Mouse (Mus musculus): Measurements from ENCODE around the gene Zdhhc19. TPM values are rescaled to one million over a fixed set of nuclear protein-coding genes. Genes with fewer than 3 reads are reported as not detected.
"Not testable (repeated sequence)": the region's sequence is repeated elsewhere in the genome, so short reads cannot be mapped to it uniquely, and the experiment has no call there.

The Zdhhc19 gene
- total RNA-seq, 2 experiments from 2014 or later = not detected

DNA sequence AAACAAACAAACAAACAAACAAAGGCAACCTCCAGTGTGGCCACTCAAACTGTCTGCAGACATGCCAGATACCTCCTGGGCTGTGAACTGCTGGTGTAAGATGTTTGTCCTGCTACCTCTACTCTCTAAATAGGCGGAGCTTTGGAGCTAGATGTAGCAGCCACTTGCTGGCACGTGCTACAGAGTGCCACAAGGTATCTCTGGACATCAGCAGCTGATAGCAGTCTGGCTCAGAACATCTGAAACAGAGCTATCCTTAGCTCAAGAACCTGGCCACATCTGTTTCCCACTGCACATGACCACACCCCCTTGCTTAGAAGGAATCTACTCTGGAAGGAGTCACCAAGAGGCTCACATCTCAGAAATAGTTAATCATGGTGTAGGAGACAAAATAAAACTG is 10.9 kb upstream of the Zdhhc19 start:
- no peak for ATAC-seq (replicated peaks; ENCODE audit: low FRiP score, poor library complexity, severe bottlenecking)

DNA sequence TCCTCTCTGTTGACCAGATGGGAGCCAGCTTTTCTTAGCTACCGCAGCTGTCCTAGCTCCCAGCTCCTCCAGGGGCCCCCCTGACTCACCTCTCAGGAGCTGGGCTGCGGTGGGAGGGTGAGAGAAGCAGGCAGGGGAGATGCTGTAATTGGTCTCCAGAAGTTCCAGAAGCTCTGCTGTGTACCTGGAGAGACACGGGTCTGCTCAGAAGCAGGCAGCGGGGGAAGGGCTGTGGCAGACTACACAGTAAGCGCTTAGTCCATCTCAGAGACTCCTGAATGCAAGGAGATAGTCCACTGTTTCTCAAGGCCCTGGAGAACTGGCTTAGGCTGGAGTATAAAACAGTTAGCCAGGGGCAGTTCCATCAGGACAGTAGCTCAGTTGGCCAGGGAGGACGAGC is 10.0 kb upstream of the Zdhhc19 start:
- no peak for ATAC-seq (replicated peaks; ENCODE audit: low FRiP score, poor library complexity, severe bottlenecking)

DNA sequence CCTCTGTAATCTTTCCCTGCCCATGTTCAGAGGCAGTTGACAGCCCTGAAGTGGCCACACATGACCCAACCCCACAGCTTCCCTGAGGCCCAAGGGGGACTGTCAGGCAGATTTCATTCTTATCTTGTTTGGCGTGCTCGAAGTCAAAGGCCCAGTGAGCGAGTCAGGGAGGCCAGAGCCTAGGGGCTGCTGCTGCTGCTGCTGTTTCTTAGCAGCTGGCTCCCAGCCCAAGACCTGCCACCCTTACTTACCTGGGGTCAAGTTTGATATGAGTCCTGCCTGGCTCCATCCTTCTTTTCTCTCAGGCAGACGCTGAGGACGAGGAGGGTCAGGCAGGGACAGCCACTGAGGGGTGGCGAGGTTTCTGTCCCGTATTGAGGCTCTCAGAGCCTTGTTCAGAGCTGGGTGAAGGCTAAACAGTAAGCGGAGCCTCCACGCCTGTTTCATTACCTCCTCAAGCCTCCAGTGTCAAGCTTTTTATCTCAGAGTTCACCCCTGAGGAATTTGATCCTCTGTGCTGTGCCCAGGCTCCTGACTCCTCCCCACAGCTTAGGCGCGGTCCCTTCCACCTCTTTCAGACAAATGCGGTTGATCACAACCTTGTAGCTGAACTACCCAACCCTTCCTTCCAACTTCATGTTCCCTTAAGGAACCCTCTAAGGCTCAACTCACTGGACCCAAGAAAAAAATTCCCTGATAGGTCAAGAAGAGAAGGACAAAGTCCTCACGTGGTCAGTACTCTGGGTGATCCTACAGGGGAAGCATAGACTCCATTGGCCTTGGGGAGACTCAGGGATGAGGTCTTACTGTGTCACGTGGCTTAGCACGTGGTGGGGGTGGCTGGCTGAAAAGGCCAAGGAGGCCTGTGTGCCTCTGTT is 8.6 kb upstream of the Zdhhc19 start, which contains the start of gene Slc51a:
TSS of gene Slc51a (minus strand) at position 646 of the 878 bp plus-strand sequence.
- ATAC-seq (replicated peaks; ENCODE audit: low FRiP score, poor library complexity, severe bottlenecking) = peak; percentile 63

DNA sequence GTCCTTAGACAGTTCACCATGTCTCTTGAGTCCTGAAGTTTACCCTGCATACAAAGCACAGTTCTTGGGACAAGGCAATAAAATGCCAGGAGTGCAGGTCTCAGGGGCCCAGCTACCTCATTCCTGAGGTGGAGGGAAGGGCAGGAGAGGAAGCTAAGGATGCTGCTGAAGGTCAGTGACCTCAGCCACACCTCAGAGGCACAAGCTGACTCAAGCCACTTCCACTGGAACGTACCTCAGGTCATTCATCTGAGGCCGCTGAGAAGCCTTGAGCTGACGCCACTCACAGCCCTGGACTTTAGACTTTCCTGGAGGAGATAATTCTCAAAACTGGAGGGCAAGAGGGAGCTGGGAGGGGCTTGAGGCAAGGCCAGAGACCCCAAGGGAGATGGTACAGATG is 7.1 kb upstream of the Zdhhc19 start:
- ATAC-seq (replicated peaks; ENCODE audit: low FRiP score, poor library complexity, severe bottlenecking) = no peak

DNA sequence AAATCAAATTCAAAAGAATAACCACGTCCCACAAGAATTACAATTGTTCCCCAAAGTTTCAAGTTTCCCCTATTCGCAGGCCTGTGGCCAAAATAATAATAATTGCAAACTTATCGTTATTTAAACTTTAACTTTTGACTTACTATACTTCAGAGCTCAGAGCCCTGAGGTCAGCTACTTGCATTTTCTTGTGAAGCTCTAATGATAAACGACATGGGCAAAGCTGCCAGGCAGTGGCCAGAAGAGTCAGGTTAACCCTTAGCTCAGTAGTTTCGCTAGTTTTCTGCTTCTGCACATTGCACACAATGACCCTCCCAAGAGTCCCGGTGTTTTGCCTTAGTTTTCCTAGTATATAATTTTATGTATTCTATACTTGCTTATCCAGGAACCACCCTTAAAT is 1.7 kb upstream of the Zdhhc19 start:
- ATAC-seq (replicated peaks; ENCODE audit: low FRiP score, poor library complexity, severe bottlenecking) = not testable (repeated sequence)

DNA sequence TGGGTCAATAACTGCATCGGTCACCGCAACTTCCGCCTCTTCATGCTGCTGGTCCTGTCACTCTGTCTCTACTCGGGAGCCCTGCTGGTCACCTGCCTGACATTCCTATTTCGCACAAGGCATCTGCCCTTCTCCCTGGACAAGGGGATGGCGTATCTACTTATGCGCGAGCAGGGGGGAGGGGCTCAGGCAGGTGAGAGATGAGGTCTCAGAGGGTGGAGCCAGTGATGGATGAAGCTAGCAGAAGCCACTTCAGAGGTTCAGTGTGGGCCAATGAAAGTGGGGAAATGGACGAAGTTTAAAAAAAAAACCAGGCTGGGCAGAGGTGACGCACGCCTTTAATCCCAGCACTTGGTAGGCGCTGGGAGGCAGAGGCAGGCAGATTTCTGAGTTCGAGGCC is 2.9 kb downstream of the Zdhhc19 start:
- no peak for ATAC-seq (replicated peaks; ENCODE audit: low FRiP score, poor library complexity, severe bottlenecking)

DNA sequence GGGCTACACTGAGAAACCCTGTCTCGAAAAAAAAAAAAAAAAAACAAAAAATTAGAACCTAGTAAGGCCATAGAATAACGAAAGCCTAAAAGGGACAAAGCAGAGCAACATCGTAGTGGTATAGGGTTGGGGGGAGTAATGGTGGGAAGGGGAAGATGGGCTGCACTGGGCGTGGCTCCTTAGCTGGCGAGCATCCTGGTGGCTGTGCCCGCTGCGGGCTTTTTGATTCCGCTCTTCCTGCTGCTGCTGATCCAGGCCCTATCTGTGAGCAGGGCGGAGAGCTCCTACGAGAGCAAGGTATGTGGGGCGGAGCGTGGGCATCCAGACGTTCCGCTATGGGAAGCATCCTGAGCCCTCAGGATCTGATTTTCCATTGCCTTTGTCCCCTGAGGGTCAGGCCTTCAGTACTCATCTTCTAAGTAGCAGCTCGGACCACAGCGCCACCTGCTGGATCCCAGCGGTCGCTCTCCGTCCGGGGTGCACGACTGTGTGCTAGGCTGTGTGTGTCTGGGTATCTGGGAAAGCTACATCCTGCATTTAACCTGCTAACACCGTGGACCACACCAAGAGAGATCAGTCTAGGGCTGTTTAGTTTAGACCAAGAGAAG is 3.5 kb downstream of the Zdhhc19 start:
- peak; percentile 87 for ATAC-seq (replicated peaks; ENCODE audit: low FRiP score, poor library complexity, severe bottlenecking)

DNA sequence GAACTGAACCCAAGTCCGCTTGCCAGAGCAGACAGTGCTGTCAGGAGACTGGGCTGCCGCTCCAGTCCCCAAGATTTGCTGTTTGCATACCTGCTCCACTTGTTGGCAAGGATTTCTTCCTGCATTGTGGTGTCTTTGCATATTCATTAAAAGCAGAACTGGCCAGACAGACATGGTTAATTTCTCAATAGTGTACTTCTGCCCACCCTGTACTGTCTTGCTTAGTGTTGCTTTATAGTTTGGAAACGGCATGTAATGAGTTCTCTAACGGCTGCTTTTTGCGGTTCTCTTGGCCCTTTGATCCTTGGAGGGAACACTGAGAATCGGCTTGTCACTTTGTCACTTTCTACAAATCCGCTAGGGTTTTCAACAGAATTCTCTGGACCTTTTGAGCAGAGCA is 5.4 kb downstream of the Zdhhc19 start:
- no peak for ATAC-seq (replicated peaks; ENCODE audit: low FRiP score, poor library complexity, severe bottlenecking)

DNA sequence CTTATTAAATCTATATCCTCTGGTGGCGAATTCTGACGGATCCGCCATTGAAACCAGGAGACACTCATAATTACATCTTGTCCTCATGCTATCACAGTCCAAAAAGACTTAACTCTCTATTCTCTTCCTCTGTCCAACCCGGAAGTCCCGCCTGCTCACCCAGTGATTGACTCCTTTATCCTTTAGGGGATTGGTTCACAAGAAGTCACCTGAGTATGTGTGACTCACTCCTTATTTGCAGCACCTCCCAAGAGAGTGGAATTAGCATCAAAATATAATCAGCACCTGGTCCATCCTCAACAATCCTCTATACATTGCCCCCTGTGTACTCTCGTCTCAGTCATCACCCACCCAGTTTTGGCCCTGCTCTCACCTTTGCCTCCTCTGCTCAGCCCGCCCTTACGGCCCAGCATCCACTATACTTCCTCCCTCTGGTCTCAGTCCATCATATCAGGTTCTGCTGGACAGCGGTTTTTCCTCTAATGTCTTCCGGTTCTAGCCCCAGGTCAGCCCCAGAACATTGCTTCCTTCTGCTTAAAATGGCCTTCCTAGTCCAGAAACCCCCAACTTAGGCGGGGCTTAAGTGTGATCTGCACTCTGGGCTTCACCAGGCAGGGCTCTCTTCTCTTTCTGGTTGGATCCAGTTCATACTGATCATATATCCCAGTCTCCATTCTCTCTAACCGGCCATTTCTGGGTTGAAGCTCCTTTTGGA is 6.7 kb downstream of the Zdhhc19 start:
- ATAC-seq (replicated peaks; ENCODE audit: low FRiP score, poor library complexity, severe bottlenecking) = no peak

DNA sequence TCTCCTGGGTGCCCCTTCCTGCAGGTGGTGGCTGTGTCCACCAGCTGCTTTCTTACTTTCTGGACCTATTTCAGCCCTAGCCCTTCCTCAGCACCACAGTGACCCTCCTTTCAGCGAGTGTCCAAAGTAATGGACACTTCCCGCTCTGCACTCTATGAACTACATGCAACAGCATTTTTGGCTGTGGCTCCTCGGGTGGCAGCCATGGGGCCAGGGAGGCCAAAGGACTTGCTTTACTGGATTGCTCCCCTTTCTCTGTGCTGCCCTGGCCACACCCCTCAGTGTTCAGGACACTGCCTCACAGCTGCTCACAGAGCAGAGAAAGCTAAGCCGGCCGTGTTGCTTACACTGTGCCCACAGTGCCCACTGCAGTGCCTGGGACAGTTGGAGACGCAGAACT is 7.6 kb downstream of the Zdhhc19 start:
- no peak for ATAC-seq (replicated peaks; ENCODE audit: low FRiP score, poor library complexity, severe bottlenecking)

DNA sequence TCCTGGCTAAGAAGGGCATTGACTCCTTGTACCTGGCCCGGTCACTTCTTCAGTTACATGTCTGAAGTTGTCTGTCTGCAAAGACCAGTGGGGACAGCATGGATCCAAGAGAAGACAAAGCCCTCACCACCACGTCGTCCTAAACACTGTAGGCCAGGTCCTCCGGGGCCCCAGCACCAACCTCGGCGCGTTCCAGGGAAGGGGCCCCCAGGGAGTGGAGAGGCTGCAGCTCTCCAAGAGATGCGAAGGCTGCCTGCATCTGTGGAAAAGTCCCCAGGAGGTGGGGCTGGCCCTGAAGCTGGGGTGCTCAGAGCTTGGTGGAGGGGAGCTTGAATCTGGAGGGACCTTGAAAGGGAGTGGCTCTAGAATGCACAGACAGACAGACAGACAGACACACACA is 10.2 kb downstream of the Zdhhc19 start:
- ATAC-seq (replicated peaks; ENCODE audit: low FRiP score, poor library complexity, severe bottlenecking) = no peak

DNA sequence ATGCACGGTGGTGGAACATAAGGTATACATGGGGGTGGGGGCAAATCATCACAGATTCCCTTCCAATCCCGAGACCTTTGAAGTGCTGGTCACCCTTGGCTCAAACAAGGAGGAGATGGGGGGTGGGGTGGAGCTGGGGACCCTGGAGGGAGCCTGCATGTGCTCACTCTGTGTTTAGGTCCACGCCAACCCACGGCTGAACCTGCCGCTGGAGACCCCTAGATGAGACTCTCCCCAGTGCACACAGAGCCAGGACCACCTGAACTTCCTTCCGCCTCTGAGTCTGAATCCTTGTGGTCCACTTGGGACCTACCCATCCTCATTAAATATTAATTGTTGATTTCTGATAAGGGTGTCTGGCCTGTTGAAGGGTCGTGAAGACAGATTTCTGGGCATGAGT is 10.8 kb downstream of the Zdhhc19 start:
- no peak for ATAC-seq (replicated peaks; ENCODE audit: low FRiP score, poor library complexity, severe bottlenecking)

DNA sequence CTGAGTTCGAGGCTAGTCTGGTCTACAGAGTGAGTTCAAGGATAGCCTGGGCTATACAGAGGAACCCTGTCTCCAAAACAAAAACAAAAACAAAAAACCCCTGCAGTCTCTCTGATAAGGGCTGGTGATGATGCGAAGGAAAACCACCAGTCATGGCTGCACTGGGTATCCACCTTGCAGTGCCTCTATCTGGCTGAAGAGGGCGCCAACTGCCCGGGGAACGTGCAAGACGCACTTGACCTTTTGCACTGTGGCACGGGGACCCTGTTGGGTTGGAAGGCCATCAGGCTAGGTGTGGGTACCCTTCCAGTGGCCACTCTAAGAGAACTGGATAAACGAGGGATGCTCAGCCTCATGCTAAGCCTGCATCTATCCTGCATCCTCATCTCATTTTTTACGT is 11.3 kb downstream of the Zdhhc19 start:
- peak; percentile 46 for ATAC-seq (replicated peaks; ENCODE audit: low FRiP score, poor library complexity, severe bottlenecking)

DNA sequence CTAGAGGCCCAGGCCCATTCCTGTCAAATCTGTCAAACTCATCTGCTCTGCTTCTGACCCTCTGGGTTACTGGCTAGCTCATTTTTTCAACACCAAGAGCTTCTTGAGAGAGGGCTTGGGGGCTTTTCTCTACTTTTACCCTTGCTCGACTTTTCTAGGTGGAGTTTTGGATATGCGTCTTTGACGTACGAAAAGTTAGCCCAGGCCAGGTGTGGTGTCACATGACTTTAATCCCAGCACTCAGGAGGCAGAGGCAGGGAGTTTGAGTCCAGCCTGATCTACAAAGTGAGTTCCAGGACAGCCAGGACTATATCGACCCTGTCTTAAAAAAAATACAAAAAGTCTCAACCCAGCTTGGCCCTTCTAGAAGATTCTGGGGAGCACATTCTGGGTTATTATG is 12.0 kb downstream of the Zdhhc19 start:
- no peak for ATAC-seq (replicated peaks; ENCODE audit: low FRiP score, poor library complexity, severe bottlenecking)

DNA sequence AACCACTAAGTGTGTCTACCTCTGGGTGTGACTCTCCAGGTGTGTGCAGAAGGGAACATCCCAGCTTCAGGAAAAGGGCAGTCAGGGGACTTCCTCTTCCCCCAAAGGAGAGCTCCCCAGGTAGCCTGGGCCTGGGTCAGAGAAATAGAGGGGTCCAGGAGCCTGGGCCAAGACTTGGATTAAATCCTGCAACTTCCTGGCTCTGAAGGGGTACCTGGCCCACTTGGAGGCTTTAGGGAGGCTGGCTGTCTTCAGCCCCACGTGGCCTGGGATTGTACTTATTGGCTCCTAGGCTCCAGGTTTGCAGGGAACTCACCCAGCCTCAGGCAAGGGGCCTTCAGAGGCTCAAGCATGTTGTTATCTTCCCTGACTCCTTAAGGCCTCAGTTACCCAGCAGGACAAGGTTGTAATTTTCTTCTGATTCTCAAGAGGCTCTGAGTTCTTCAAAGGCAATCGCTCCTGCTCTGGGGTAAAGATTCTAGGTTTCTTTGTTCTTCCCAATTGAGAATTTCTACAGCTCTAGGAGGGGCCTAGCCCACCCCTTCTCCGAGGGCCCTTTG is 12.5 kb downstream of the Zdhhc19 start:
- 0 out of 2 replicates have a peak, but pooled peaks have one; percentile 2 for ATAC-seq (replicated peaks; ENCODE audit: low FRiP score, poor library complexity, severe bottlenecking)

DNA sequence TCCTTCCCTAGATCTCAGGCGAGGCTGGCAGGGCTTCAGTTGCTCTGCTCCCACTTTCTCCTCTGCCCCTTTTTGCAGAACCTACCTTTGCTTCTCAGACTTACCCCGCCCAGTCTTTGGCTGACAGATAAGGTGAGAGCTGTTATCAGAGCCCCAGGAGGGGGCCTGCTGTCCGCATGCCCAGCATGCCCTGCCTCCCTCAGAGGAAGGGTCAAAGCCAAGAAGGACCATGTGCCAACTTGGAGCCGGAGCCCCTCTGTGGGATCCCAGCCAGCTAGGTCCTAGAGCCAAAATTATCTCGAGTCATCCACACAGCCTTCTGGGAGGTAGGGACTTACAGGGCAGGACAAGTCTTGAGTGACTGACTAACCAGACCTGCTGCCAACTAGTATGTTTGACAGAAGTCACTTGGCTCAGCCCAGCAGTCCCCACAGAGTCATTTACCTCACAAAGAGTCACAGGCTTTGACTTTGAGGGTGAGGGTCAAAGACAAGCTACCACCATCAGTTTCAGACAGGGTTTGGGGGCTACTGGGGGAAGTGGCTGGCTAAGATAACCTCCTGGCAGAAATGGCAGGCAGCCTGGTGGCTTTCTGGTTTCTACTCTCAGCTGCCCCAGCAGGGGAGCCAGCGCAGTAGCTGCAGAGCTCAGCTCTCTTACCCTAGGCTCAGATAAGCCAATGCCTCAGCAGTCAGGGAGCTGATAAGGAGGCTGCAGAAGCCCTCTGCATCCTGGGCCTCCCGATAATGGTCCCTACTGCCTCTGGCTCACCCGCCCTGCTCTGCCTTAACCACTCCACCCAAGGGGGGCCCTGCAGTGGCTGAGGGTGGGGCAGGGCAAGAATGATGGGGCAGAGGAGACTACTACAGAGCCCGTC is 13.2 kb downstream of the Zdhhc19 start:
- ATAC-seq (replicated peaks; ENCODE audit: low FRiP score, poor library complexity, severe bottlenecking) = peak; percentile 76

DNA sequence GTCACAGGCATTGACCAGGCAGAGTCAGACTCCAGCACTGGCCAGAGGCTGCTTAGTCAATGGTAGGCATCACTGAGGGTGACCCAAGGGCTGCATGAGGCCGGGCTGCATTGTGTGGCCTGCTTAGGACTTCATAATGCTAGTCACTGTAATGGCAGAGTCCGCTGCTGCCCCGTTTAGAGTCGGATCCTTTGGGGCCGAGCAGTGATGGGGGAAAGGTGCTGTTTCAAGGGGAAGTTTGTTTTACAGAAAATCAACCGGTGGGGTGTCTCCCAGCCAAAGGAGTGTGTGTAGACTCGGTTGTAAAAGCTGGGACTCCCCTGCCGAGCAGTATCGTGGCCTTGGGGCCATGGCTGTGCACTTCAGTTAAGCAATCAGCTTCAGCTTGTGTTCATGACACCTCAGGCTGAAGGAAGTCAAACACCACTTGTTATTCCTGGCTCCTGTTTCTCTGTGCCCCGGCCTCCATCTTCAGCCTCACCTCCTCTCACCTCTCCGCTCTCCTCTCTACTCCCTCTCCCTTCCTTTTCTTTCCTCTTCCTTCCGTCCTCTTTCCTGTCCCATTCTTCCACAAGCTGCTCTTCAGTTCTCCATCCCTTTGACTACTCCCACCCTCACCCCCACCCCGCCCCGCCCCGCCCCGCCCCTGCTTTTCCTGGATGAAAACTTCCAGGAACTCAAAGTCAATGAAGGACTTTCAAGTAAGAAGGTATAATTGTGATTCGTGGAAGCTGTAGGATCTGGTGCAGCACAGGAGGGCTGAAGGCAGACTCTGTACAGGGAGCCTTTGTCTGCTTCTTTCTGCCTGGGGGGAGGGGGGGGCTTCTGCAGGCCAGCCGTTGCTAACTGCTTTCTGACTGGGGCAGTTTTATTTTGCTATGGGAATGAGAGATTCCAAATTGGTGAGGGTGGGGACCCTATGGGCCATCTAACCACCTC is 14.6 kb downstream of the Zdhhc19 start:
- no peak for ATAC-seq (replicated peaks; ENCODE audit: low FRiP score, poor library complexity, severe bottlenecking)

DNA sequence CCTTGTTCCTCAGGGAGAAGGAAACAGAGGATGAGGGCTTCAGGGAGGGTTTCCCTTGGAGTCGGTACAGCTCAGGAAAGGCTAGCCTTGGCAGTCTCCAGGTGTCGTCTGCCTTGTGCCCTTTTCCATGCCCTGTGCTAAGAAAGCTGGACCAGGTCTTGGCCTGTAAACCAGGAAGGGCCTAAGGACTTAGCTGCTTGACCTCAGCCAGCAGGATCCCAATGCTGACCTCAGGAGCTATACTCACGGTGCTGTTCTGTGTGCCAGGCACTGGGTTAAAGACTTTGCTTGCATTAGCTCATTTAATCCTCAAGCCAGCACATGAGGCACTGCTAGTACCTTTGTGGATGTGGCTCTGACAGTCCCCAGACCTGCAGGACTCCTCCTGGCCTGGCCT is 15.3 kb downstream of the Zdhhc19 start:
- ATAC-seq (replicated peaks; ENCODE audit: low FRiP score, poor library complexity, severe bottlenecking) = no peak

Data from erythroid progenitor cell, adult 5-6 weeks (primary cell).